30 mouse cellular contexts compared by ENCODE assay signal in genomic region chr9:110703951-110704350, GRCm38 (mm10). TPM values are rescaled to one million over a fixed set of nuclear protein-coding genes. Genes with fewer than 3 reads are reported as not detected.
"Had no signal": no experiment of that assay in that cellular context is flagged by ENCODE, and none has a peak within 500 bp of the region (broad histone marks: within the 10 kb centered on the region; RNA-seq: fewer than 3 reads in every experiment).

No protein-coding gene starts in this region.

- DNase-seq: cerebellum, adult 2 months; cerebellum, adult 8-10 months; cerebellum, adult 9-10 months; cerebellum, adult 9-11 months; cerebellum, postnatal 10 days; cerebellum, postnatal 14 days; cerebellum, postnatal 36 days; embryo, embryonic 11 days; forebrain, postnatal 0 days; gastrocnemius, adult 2 months; gastrocnemius, postnatal 10 days; gastrocnemius, postnatal 14 days; gastrocnemius, postnatal 25 days; gastrocnemius, postnatal 36 days; heart, adult 11 months; heart, adult 18-20 months had no signal

- H3K4me1 ChIP-seq: embryonic facial prominence, embryonic 12.5 days; embryonic facial prominence, embryonic 13.5 days; embryonic facial prominence, embryonic 15.5 days; forebrain, embryonic 12.5 days; forebrain, embryonic 15.5 days had no signal

- H3K4me3 ChIP-seq: embryonic facial prominence, embryonic 10.5 days; embryonic facial prominence, embryonic 12.5 days; embryonic facial prominence, embryonic 13.5 days; embryonic facial prominence, embryonic 15.5 days; erythroblast, embryonic 14.5 days; forebrain, embryonic 10.5 days; forebrain, embryonic 12.5 days; forebrain, embryonic 13.5 days; forebrain, embryonic 15.5 days; gastrocnemius, adult 2 months had no signal

- ATAC-seq: forebrain, embryonic 13.5 days; forebrain, embryonic 14.5 days; forebrain, embryonic 15.5 days; forebrain, embryonic 16.5 days; forebrain, postnatal 0 days had no signal

- H3K9me3 ChIP-seq: embryonic facial prominence, embryonic 10.5 days; embryonic facial prominence, embryonic 12.5 days; embryonic facial prominence, embryonic 13.5 days; embryonic facial prominence, embryonic 15.5 days; forebrain, embryonic 10.5 days; forebrain, embryonic 12.5 days; forebrain, embryonic 13.5 days; forebrain, embryonic 15.5 days had no signal

- H3K9ac ChIP-seq: embryonic facial prominence, embryonic 12.5 days; embryonic facial prominence, embryonic 13.5 days; embryonic facial prominence, embryonic 15.5 days; forebrain, embryonic 12.5 days; forebrain, embryonic 13.5 days; forebrain, embryonic 15.5 days; forebrain, postnatal 0 days had no signal

- H3K4me2 ChIP-seq: embryonic facial prominence, embryonic 12.5 days; embryonic facial prominence, embryonic 13.5 days; embryonic facial prominence, embryonic 15.5 days; forebrain, embryonic 12.5 days; forebrain, embryonic 13.5 days; forebrain, embryonic 15.5 days had no signal

- H3K36me3 ChIP-seq: embryonic facial prominence, embryonic 12.5 days had no signal

- H3K27ac ChIP-seq: embryonic facial prominence, embryonic 10.5 days; embryonic facial prominence, embryonic 12.5 days; embryonic facial prominence, embryonic 13.5 days; embryonic facial prominence, embryonic 15.5 days; forebrain, embryonic 10.5 days; forebrain, embryonic 12.5 days; forebrain, embryonic 13.5 days; forebrain, embryonic 15.5 days; gastrocnemius, adult 2 months had no signal

- H3K27me3 ChIP-seq: embryonic facial prominence, embryonic 12.5 days; embryonic facial prominence, embryonic 13.5 days; embryonic facial prominence, embryonic 15.5 days; forebrain, embryonic 12.5 days; forebrain, embryonic 13.5 days; forebrain, embryonic 15.5 days had no signal

RNA-seq across cellular contexts. Expression of gene Myl3, which starts 37.7 kb away (rescaled TPM):
- total RNA-seq: common myeloid progenitor, adult 5-6 weeks; granulocyte monocyte progenitor cell, adult 5-6 weeks had no signal
- polyA plus RNA-seq: erythroblast, embryonic 14.5 days; forebrain, embryonic 11.5 days had no signal

RNA-seq across cellular contexts. Expression of gene Pth1r, which starts 43.0 kb away (rescaled TPM):
- polyA plus RNA-seq: erythroblast, embryonic 14.5 days had no signal
